Mouse (Mus musculus) gastrocnemius, postnatal 25 days (tissue): ENCODE measurements around the gene Pld6. TPM values are rescaled to one million over a fixed set of nuclear protein-coding genes. Genes with fewer than 3 reads are reported as not detected.

Experiments used
- DNase-seq: peaks from one replicate; pipeline ENCODE4 v3.0.0; 2022
- long read RNA-seq, 2 experiments: library from polyadenylated mRNA; stranded (forward); transcript quantifications; one replicate each; pipeline ENCODE4 v2.0.0; 2021
- total RNA-seq, 2 experiments: library from RNA; stranded (reverse); gene quantifications; 1 replicate in 1 of 2; 2 replicates in 1 of 2; pipeline ENCODE4 v1.2.3; 2021

Gene Pld6
- not detected for total RNA-seq
- long read RNA-seq, experiment 1, result 0 reads
- long read RNA-seq, experiment 2, result 0 reads

- DNase-seq, result peak; percentile 25
These were observed at the start of gene Pld6 for GRCm38 (mm10) chr11:59787199-59787781. TSS of gene Pld6 (minus strand) at chr11:59787645.

GRCm38 (mm10) chr11:59821625-59822024 is 34.2 kb upstream of the Pld6 start:
- DNase-seq, result no peak

GRCm38 (mm10) chr11:59817916-59818315 is 30.5 kb upstream of the Pld6 start:
- no peak for DNase-seq

- no peak for DNase-seq
These were observed 28.1 kb upstream of the Pld6 start for GRCm38 (mm10) chr11:59815482-59816065.

- no peak for DNase-seq
These were observed 27.5 kb upstream of the Pld6 start for GRCm38 (mm10) chr11:59814936-59815335.

GRCm38 (mm10) chr11:59814311-59814710 is 26.9 kb upstream of the Pld6 start:
- DNase-seq, result no peak

GRCm38 (mm10) chr11:59813276-59813675 is 25.8 kb upstream of the Pld6 start:
- DNase-seq, result no peak

GRCm38 (mm10) chr11:59811211-59811610 is 23.8 kb upstream of the Pld6 start:
- DNase-seq, result no peak

- no peak for DNase-seq
These were observed 23.2 kb upstream of the Pld6 start for GRCm38 (mm10) chr11:59810480-59811158.

- peak; percentile 84 for DNase-seq
These were observed 22.4 kb upstream of the Pld6 start, which contains the start of gene Flcn for GRCm38 (mm10) chr11:59809670-59810474. TSS of gene Flcn (minus strand) at chr11:59810016.

- peak; percentile 42 for DNase-seq
These were observed 21.7 kb upstream of the Pld6 start for GRCm38 (mm10) chr11:59809071-59809669.

GRCm38 (mm10) chr11:59808170-59808960 is 20.9 kb upstream of the Pld6 start:
- DNase-seq, result no peak

- no peak for DNase-seq
These were observed 18.2 kb upstream of the Pld6 start for GRCm38 (mm10) chr11:59805656-59806055.

- DNase-seq, result no peak
These were observed 17.8 kb upstream of the Pld6 start for GRCm38 (mm10) chr11:59805256-59805655.

GRCm38 (mm10) chr11:59804409-59805110 is 17.1 kb upstream of the Pld6 start:
- DNase-seq, result peak; percentile 67

GRCm38 (mm10) chr11:59803516-59803915 is 16.1 kb upstream of the Pld6 start:
- DNase-seq, result no peak

- no peak for DNase-seq
These were observed 14.4 kb upstream of the Pld6 start for GRCm38 (mm10) chr11:59801881-59802280.

GRCm38 (mm10) chr11:59800412-59800811 is 13.0 kb upstream of the Pld6 start:
- no peak for DNase-seq

- DNase-seq, result no peak
These were observed 5.9 kb upstream of the Pld6 start for GRCm38 (mm10) chr11:59793390-59793789.

GRCm38 (mm10) chr11:59789311-59789710 is 1.9 kb upstream of the Pld6 start:
- DNase-seq, result peak; percentile 3
